Mouse (Mus musculus) liver, embryonic 13.5 days (tissue): Measurements from ENCODE around the gene C1qtnf1. TPM values are rescaled to one million over a fixed set of nuclear protein-coding genes. Genes with fewer than 3 reads are reported as not detected.

Experiments used
- ATAC-seq: fragments of 200-750 bp; cut with Nextera tagmentation; 2 replicates; pipeline ENCODE4 v1.8.0; 2017; ENCODE audit warnings: low read depth, mild to moderate bottlenecking, moderate number of reproducible peaks, moderate library complexity
- DNase-seq: peaks from one replicate; pipeline ENCODE4 v3.0.0; 2022
- H3K27ac ChIP-seq: fragments of 300-500 bp; sonication (generic); 2 replicates; pipeline ENCODE4 v1.5.1; 2015; ENCODE audit warnings: moderate library complexity, mild to moderate bottlenecking, inconsistent platforms
- H3K27me3 ChIP-seq: fragments of 300-500 bp; sonication (generic); 2 replicates; pipeline ENCODE4 v1.6.1; 2015; ENCODE audit warnings: mild to moderate bottlenecking, inconsistent platforms
- H3K36me3 ChIP-seq: fragments of 300-500 bp; sonication (generic); 2 replicates; pipeline ENCODE4 v1.6.1; 2015; ENCODE audit warnings: mild to moderate bottlenecking, inconsistent platforms
- H3K4me1 ChIP-seq: fragments of 300-500 bp; sonication (generic); replicated peaks from 2 replicates; pipeline ENCODE4 v1.6.1; 2015; ENCODE audit warnings: inconsistent platforms
- H3K4me2 ChIP-seq: fragments of 300-500 bp; sonication (generic); 2 replicates; pipeline ENCODE4 v1.6.1; 2015; ENCODE audit warnings: inconsistent platforms, mild to moderate bottlenecking, moderate library complexity
- H3K4me3 ChIP-seq: fragments of 300-500 bp; sonication (generic); replicated peaks from 2 replicates; pipeline ENCODE4 v1.5.1; 2015; ENCODE audit warnings: mild to moderate bottlenecking, inconsistent platforms
- H3K9ac ChIP-seq: fragments of 300-500 bp; sonication (generic); 2 replicates; pipeline ENCODE4 v1.6.1; 2015; ENCODE audit warnings: mild to moderate bottlenecking, inconsistent platforms
- H3K9me3 ChIP-seq: fragments of 300-500 bp; sonication (generic); replicated peaks from 2 replicates; pipeline ENCODE4 v1.6.1; 2016; ENCODE audit warnings: inconsistent platforms
- WGBS: fragments of 180-500 bp; shearing (Covaris S2); methylation state at CpG from one replicate; pipeline ENCODE4 v1.1.7; 2015; ENCODE audit not compliant: insufficient replicate concordance; 5-methylcytosine and 5-hydroxymethylcytosine counted together
- polyA plus RNA-seq: library from polyadenylated mRNA; unstranded; fragments of >200 nt; fragmentation: Nextera tagmentation; extraction: Ambion mirVana; gene quantifications from 2 replicates; pipeline ENCODE4 v1.2.1, GENCODE M21; 2015

Gene C1qtnf1
- polyA plus RNA-seq, 1 experiment from 2014 or later = 1.1 TPM

- no peaks in the 10 kb centered on the region for H3K9me3 ChIP-seq
- no peak overlapping the region for H3K9ac ChIP-seq
- no peak for DNase-seq
- no peak overlapping the region for H3K27ac ChIP-seq
- peaks cover 16% of the 10 kb centered on the region for H3K4me1 ChIP-seq
- H3K4me2 ChIP-seq = no peak overlapping the region
- peaks cover 35% of the 10 kb centered on the region for H3K27me3 ChIP-seq
- 25% methylated on average over 3 of the region's 3 CpGs for WGBS
- H3K4me3 ChIP-seq = no peak overlapping the region
- ATAC-seq = no peak
- H3K36me3 ChIP-seq = no peaks in the 10 kb centered on the region
These were observed 680 bp upstream of the C1qtnf1 start for GRCm38 (mm10) chr11:118427266-118427779.

- Histone ChIP-seq H3K4me3 (peak overlapping the region; percentile 16), H3K9me3 (no peaks in the 10 kb centered on the region), H3K27me3 (peaks cover 35% of the 10 kb centered on the region), H3K36me3 (no peaks in the 10 kb centered on the region), H3K9ac (peak overlapping the region; percentile 22; the same call in 1 of the 2 replicates), H3K4me1 (peaks cover 15% of the 10 kb centered on the region), H3K4me2 (peak overlapping the region; percentile 36), H3K27ac (no peak overlapping the region)
- ATAC-seq (no peak), DNase-seq (no peak)
- 11% methylated on average over 11 of the region's 11 CpGs for WGBS
These were observed 461 bp downstream of the C1qtnf1 start for GRCm38 (mm10) chr11:118428460-118428868.

GRCm38 (mm10) chr11:118428944-118429709, 1.1 kb downstream of the C1qtnf1 start:
- no peak for ATAC-seq
- 57% methylated on average over 8 of the region's 8 CpGs for WGBS
- H3K4me3 ChIP-seq = peak overlapping the region; percentile 16

GRCm38 (mm10) chr11:118430291-118430885, 2.4 kb downstream of the C1qtnf1 start:
- H3K4me3 ChIP-seq = no peak overlapping the region
- no peak overlapping the region for H3K27ac ChIP-seq
- DNase-seq (no peak), ATAC-seq (no peak)
- peaks cover 26% of the 10 kb centered on the region for H3K27me3 ChIP-seq
- no peak overlapping the region for H3K9ac ChIP-seq
- no peaks in the 10 kb centered on the region for H3K36me3 ChIP-seq
- 47% methylated on average over 4 of the region's 4 CpGs for WGBS
- no peak overlapping the region for H3K4me2 ChIP-seq
- H3K9me3 ChIP-seq = no peaks in the 10 kb centered on the region
- peaks cover 17% of the 10 kb centered on the region for H3K4me1 ChIP-seq

More at GRCm38 (mm10) chr11:118428944-118429709, 1.1 kb downstream of the C1qtnf1 start:
- Histone ChIP-seq H3K27ac (no peak overlapping the region; the same call in 1 of the 2 replicates), H3K27me3 (peaks cover 29% of the 10 kb centered on the region), H3K9ac (no peak overlapping the region), H3K4me2 (peak overlapping the region; percentile 36), H3K4me1 (peaks cover 14% of the 10 kb centered on the region), H3K9me3 (no peaks in the 10 kb centered on the region), H3K36me3 (no peaks in the 10 kb centered on the region)
- no peak for DNase-seq

GRCm38 (mm10) chr11:118431100-118431948, 3.3 kb downstream of the C1qtnf1 start:
- DNase-seq = no peak

GRCm38 (mm10) chr11:118433398-118433868, 5.4 kb downstream of the C1qtnf1 start:
- WGBS = 60% methylated on average over 10 of the region's 10 CpGs
- Histone ChIP-seq H3K4me3 (no peak overlapping the region), H3K4me2 (0 out of 2 replicates have a peak overlapping the region, but pooled peaks have one; percentile 24), H3K36me3 (no peaks in the 10 kb centered on the region), H3K4me1 (peaks cover 7% of the 10 kb centered on the region), H3K9me3 (no peaks in the 10 kb centered on the region), H3K9ac (no peak overlapping the region), H3K27ac (no peak overlapping the region), H3K27me3 (peaks cover 19% of the 10 kb centered on the region)
- ATAC-seq = no peak
- DNase-seq = no peak

More at GRCm38 (mm10) chr11:118431100-118431948, 3.3 kb downstream of the C1qtnf1 start:
- no peak overlapping the region for H3K27ac ChIP-seq
- H3K4me1 ChIP-seq = peaks cover 17% of the 10 kb centered on the region
- H3K36me3 ChIP-seq = no peaks in the 10 kb centered on the region
- no peak for ATAC-seq
- H3K9me3 ChIP-seq = no peaks in the 10 kb centered on the region
- H3K4me3 ChIP-seq = no peak overlapping the region
- no peak overlapping the region for H3K4me2 ChIP-seq
- H3K9ac ChIP-seq = no peak overlapping the region
- 70% methylated on average over 16 of the region's 16 CpGs for WGBS
- peaks cover 25% of the 10 kb centered on the region for H3K27me3 ChIP-seq

- Histone ChIP-seq H3K9me3 (no peaks in the 10 kb centered on the region), H3K36me3 (no peaks in the 10 kb centered on the region), H3K27ac (no peak overlapping the region), H3K4me3 (no peak overlapping the region), H3K4me1 (peaks cover 7% of the 10 kb centered on the region), H3K4me2 (0 out of 2 replicates have a peak overlapping the region, but pooled peaks have one; percentile 24), H3K27me3 (peaks cover 12% of the 10 kb centered on the region), H3K9ac (no peak overlapping the region)
- WGBS = 32% methylated on average over 13 of the region's 13 CpGs
- no peak for ATAC-seq
- no peak for DNase-seq
These were observed 6.1 kb downstream of the C1qtnf1 start for GRCm38 (mm10) chr11:118434093-118434492.

GRCm38 (mm10) chr11:118436471-118436935, 8.5 kb downstream of the C1qtnf1 start:
- 50% methylated on average over 6 of the region's 6 CpGs for WGBS
- ATAC-seq = no peak

GRCm38 (mm10) chr11:118438665-118439414, 10.8 kb downstream of the C1qtnf1 start:
- H3K4me1 ChIP-seq = peaks cover 5% of the 10 kb centered on the region
- no peak overlapping the region for H3K27ac ChIP-seq
- no peak for DNase-seq

More at GRCm38 (mm10) chr11:118436471-118436935, 8.5 kb downstream of the C1qtnf1 start:
- no peak overlapping the region for H3K4me3 ChIP-seq
- H3K9me3 ChIP-seq = no peaks in the 10 kb centered on the region
- H3K4me1 ChIP-seq = peaks cover 7% of the 10 kb centered on the region
- H3K27ac ChIP-seq = no peak overlapping the region
- no peak overlapping the region for H3K9ac ChIP-seq
- no peaks in the 10 kb centered on the region for H3K36me3 ChIP-seq
- no peak for DNase-seq
- H3K4me2 ChIP-seq = no peak overlapping the region
- H3K27me3 ChIP-seq = peaks cover 7% of the 10 kb centered on the region; the same call in 1 of the 2 replicates

GRCm38 (mm10) chr11:118442691-118443090, 14.7 kb downstream of the C1qtnf1 start:
- Histone ChIP-seq H3K4me2 (no peak overlapping the region), H3K4me3 (no peak overlapping the region), H3K9me3 (no peaks in the 10 kb centered on the region), H3K9ac (no peak overlapping the region), H3K27me3 (no peaks in the 10 kb centered on the region), H3K27ac (no peak overlapping the region), H3K4me1 (no peaks in the 10 kb centered on the region), H3K36me3 (no peaks in the 10 kb centered on the region)
- DNase-seq (no peak), ATAC-seq (no peak)
- WGBS = 66% methylated on average over 13 of the region's 13 CpGs

More at GRCm38 (mm10) chr11:118438665-118439414, 10.8 kb downstream of the C1qtnf1 start:
- Histone ChIP-seq H3K27me3 (peaks cover 7% of the 10 kb centered on the region; the same call in 1 of the 2 replicates), H3K4me3 (no peak overlapping the region), H3K9ac (no peak overlapping the region), H3K36me3 (no peaks in the 10 kb centered on the region), H3K9me3 (no peaks in the 10 kb centered on the region), H3K4me2 (no peak overlapping the region)
- no peak for ATAC-seq
- WGBS = 45% methylated on average over 11 of the region's 11 CpGs
